Mouse (Mus musculus): ENCODE measurements around the gene Ythdf1. TPM values are rescaled to one million over a fixed set of nuclear protein-coding genes. Genes with fewer than 3 reads are reported as not detected.

The Ythdf1 gene
- polyA plus RNA-seq, 1 experiment from 2014 or later = 53.4 TPM

DNA sequence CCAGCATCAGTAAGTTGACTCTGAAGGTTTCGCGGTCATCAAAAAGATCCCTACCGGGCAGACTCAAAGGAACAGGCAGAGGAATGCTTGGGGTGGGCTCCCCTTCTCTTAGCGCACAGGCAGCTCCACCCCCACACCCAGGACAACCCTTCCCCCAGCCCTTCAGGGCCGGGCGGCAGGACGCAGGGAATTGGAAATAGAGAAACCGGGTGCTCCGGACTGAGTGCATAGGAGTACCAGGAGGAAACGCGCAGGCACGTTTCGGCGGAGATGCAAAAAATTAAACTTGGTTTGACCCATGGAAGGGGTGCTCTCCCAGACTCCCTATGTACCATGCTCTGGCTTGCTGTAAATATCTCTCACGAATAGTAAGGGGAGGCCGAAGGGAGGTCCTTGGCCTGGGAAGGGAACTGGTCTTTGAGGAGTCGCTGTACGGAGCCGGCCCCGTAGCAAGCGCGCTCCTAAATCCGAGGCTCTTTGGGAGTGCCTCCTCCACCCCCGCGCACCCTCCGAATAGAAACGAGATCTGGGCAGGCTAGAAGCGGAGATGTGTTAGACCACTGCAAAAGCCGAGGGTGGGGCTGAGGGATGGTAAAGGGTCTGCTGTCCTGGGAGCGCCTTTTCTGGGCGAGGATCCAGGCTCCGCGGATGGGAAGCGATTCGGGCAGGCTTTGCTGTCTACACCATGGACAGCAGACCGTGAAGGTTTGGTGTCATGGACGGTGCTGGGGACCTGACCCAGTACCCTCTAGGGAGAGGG, 29.5 kb downstream of the Ythdf1 start:
- no peak overlapping the region for H3K9ac ChIP-seq
- H3K27me3 ChIP-seq = peaks cover 100% of the 10 kb centered on the region

GRCm38 (mm10) chr2:180890422-180891074, 30.2 kb downstream of the Ythdf1 start:
- Histone ChIP-seq H3K9ac (no peak overlapping the region), H3K36me3 (no peaks in the 10 kb centered on the region), H3K4me3 (no peak overlapping the region), H3K4me1 (peaks cover 26% of the 10 kb centered on the region), H3K4me2 (no peak overlapping the region), H3K9me3 (no peaks in the 10 kb centered on the region), H3K27me3 (peaks cover 96% of the 10 kb centered on the region), H3K27ac (no peak overlapping the region)
- no peak for ATAC-seq (ENCODE audit: insufficient number of reproducible peaks, low FRiP score, low TSS enrichment, low read depth)
- WGBS = under 1% methylated on average over 28 of the region's 29 CpGs

More for the DNA sequence above, 29.5 kb downstream of the Ythdf1 start:
- no peak for ATAC-seq (ENCODE audit: insufficient number of reproducible peaks, low FRiP score, low TSS enrichment, low read depth)
- peaks cover 26% of the 10 kb centered on the region for H3K4me1 ChIP-seq
- H3K4me3 ChIP-seq = no peak overlapping the region
- no peaks in the 10 kb centered on the region for H3K36me3 ChIP-seq
- no peak overlapping the region for H3K27ac ChIP-seq
- H3K4me2 ChIP-seq = no peak overlapping the region
- H3K9me3 ChIP-seq = no peaks in the 10 kb centered on the region
- 1% methylated on average over 37 of the region's 37 CpGs for WGBS

DNA sequence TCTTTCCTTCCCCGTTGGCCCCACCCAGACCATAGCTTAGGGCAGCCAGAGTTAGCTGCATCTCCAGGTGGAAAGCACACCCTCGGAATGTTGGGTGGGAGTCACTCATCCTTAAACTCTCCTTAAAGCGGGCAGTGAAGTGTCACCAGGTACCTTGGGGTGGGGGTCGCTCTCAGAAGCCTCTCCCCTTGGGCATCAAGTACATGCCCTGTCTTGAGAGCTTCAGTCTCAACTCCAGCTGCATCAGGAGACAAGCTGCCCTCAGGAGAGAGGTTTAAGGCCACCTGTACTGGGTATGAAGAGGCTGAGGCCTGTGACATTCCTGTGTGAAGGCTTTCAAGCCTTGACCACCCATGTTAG, 30.8 kb downstream of the Ythdf1 start:
- no peak overlapping the region for H3K9ac ChIP-seq
- no peaks in the 10 kb centered on the region for H3K36me3 ChIP-seq
- H3K9me3 ChIP-seq = no peaks in the 10 kb centered on the region
- H3K4me3 ChIP-seq = no peak overlapping the region
- WGBS = 29% methylated on average over 4 of the region's 4 CpGs
- H3K27ac ChIP-seq = no peak overlapping the region
- peaks cover 26% of the 10 kb centered on the region for H3K4me1 ChIP-seq
- ATAC-seq (ENCODE audit: insufficient number of reproducible peaks, low FRiP score, low TSS enrichment, low read depth) = no peak
- H3K4me2 ChIP-seq = no peak overlapping the region
- peaks cover 93% of the 10 kb centered on the region for H3K27me3 ChIP-seq

GRCm38 (mm10) chr2:180889271-180889920, 31.4 kb downstream of the Ythdf1 start:
- H3K9me3 ChIP-seq = no peaks in the 10 kb centered on the region
- H3K4me3 ChIP-seq = no peak overlapping the region
- 13% methylated on average over 19 of the region's 19 CpGs for WGBS
- H3K36me3 ChIP-seq = no peaks in the 10 kb centered on the region
- H3K27me3 ChIP-seq = peaks cover 88% of the 10 kb centered on the region
- ATAC-seq (ENCODE audit: insufficient number of reproducible peaks, low FRiP score, low TSS enrichment, low read depth) = no peak
- no peak overlapping the region for H3K27ac ChIP-seq
- H3K4me2 ChIP-seq = no peak overlapping the region
- peaks cover 21% of the 10 kb centered on the region for H3K4me1 ChIP-seq
- no peak overlapping the region for H3K9ac ChIP-seq

DNA sequence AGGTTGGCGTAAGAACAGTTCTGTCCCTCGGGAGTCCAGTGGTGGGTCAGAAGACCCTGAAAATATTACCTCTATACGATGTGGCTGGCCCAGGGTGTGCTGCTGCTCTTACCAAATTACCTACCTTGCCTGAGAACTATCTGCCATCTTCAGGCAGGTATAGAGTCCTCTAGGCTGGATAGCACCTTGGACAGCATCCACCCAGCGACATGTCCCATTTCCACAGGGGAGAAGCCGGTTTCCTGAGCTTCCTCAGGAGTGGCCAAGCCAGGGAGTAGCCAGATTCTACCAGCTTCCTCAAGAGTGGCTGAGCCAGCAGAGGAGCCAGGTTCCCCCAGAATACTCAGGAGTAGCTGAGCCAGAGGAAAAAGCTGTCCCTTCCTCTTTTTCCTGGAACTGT, 35.5 kb downstream of the Ythdf1 start:
- Histone ChIP-seq H3K27me3 (peaks cover 50% of the 10 kb centered on the region), H3K9me3 (no peaks in the 10 kb centered on the region), H3K4me2 (no peak overlapping the region), H3K4me3 (no peak overlapping the region), H3K36me3 (no peaks in the 10 kb centered on the region), H3K27ac (no peak overlapping the region), H3K9ac (no peak overlapping the region), H3K4me1 (no peaks in the 10 kb centered on the region)
- WGBS = 54% methylated on average over 5 of the region's 5 CpGs
- no peak for ATAC-seq (ENCODE audit: insufficient number of reproducible peaks, low FRiP score, low TSS enrichment, low read depth)

- no peak for ATAC-seq (ENCODE audit: insufficient number of reproducible peaks, low FRiP score, low TSS enrichment, low read depth)
- 50% methylated on average over 9 of the region's 9 CpGs for WGBS
Measured at GRCm38 (mm10) chr2:180881281-180881680, 39.5 kb downstream of the Ythdf1 start.

DNA sequence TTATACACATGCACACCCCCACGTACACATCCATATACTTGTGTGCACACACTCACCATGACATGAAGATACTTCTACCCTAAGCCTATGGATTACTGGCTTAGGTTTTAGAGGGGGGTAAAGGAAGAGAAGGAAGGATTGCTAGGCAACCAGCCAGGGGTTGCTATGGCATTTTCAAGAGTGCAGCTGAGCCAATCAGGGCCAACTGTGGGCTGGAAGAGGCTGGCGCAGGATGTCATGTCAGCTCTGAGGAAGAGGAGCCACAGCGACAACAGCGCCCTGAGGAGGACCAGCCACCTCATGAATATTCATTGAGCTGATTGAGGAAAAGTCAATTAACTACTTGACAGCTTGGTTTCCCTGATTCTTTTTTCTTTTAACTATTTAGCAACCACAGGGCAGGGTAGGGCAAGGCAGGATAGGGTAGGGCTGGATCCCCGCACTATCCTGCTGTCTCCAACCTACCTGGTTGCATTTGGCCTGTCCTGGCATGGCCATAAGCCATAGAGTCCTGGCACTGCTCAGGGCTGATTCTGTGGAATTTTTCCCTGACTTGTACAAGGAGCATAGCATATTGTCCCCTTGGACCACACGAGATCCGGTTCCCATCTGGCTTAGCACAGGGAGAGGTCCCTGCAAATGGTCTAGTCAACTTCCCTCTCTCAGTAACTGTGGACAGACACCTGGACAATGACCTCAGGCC, 41.2 kb downstream of the Ythdf1 start:
- no peak overlapping the region for H3K9ac ChIP-seq
- no peak overlapping the region for H3K4me2 ChIP-seq
- 48% methylated on average over 7 of the region's 7 CpGs for WGBS
- ATAC-seq (ENCODE audit: insufficient number of reproducible peaks, low FRiP score, low TSS enrichment, low read depth) = no peak
- H3K27me3 ChIP-seq = peaks cover 5% of the 10 kb centered on the region; the same call in 1 of the 2 replicates
- no peaks in the 10 kb centered on the region for H3K36me3 ChIP-seq
- no peaks in the 10 kb centered on the region for H3K4me1 ChIP-seq
- H3K4me3 ChIP-seq = no peak overlapping the region
- no peaks in the 10 kb centered on the region for H3K9me3 ChIP-seq
- no peak overlapping the region for H3K27ac ChIP-seq

More at GRCm38 (mm10) chr2:180881281-180881680, 39.5 kb downstream of the Ythdf1 start:
- Histone ChIP-seq H3K9ac (no peak overlapping the region), H3K9me3 (no peaks in the 10 kb centered on the region), H3K36me3 (no peaks in the 10 kb centered on the region), H3K27me3 (peaks cover 12% of the 10 kb centered on the region), H3K27ac (no peak overlapping the region), H3K4me1 (no peaks in the 10 kb centered on the region), H3K4me3 (no peak overlapping the region), H3K4me2 (no peak overlapping the region)

- 57% methylated on average over 3 of the region's 3 CpGs for WGBS
- no peaks in the 10 kb centered on the region for H3K27me3 ChIP-seq
- ATAC-seq (ENCODE audit: insufficient number of reproducible peaks, low FRiP score, low TSS enrichment, low read depth) = no peak
Measured at GRCm38 (mm10) chr2:180870006-180870405, 50.7 kb downstream of the Ythdf1 start.

DNA sequence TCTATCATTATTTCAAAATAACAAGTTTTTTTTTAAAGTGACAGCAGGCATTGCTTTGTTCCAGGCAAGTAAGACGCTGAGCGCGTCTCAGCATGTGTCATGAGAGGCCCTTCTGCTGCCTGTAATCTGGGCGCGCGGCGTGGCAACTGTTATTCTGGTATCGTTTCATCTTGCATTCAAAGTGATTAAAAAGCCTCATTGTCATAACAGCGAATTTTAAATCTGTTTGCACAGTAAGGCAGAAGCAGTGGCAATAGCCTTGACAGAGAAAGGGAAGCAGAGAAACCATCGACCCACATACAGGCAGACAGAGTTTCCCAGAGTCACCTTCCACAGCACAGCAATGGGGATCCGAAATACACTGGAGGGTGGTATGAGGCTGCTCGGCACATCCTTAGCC, 59.2 kb downstream of the Ythdf1 start:
- H3K4me3 ChIP-seq = no peak overlapping the region
- ATAC-seq (ENCODE audit: insufficient number of reproducible peaks, low FRiP score, low TSS enrichment, low read depth) = no peak
- no peak overlapping the region for H3K9ac ChIP-seq
- peaks cover 11% of the 10 kb centered on the region for H3K27me3 ChIP-seq
- H3K27ac ChIP-seq = no peak overlapping the region
- no peak overlapping the region for H3K4me2 ChIP-seq
- 74% methylated on average over 12 of the region's 12 CpGs for WGBS
- no peaks in the 10 kb centered on the region for H3K9me3 ChIP-seq
- H3K4me1 ChIP-seq = no peaks in the 10 kb centered on the region
- no peaks in the 10 kb centered on the region for H3K36me3 ChIP-seq

More at GRCm38 (mm10) chr2:180870006-180870405, 50.7 kb downstream of the Ythdf1 start:
- H3K4me1 ChIP-seq = no peaks in the 10 kb centered on the region
- H3K36me3 ChIP-seq = no peaks in the 10 kb centered on the region
- H3K27ac ChIP-seq = no peak overlapping the region
- H3K4me3 ChIP-seq = no peak overlapping the region
- H3K9ac ChIP-seq = no peak overlapping the region
- no peaks in the 10 kb centered on the region for H3K9me3 ChIP-seq
- H3K4me2 ChIP-seq = no peak overlapping the region

DNA sequence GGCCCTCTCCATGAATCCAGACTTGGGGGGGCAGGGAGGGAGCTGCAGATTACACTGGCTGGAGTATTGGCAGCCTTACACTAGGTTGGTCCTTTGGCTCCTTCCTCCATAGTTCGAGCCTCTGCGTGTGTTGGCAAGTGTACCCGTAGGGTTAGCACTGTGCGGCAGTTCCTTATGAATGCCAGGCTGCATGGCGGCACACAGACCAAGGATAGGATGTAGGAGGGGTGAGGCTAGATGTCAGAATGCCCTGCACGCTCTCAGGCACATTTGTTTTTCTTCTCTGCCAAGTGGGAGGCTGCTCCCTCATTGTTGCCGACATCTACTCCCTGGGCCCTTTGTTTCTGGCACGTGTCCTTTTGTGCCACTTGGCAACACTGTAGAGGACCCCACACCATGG, 63.6 kb downstream of the Ythdf1 start:
- 80% methylated on average over 8 of the region's 8 CpGs for WGBS
- no peak overlapping the region for H3K4me2 ChIP-seq
- no peak for ATAC-seq (ENCODE audit: insufficient number of reproducible peaks, low FRiP score, low TSS enrichment, low read depth)

DNA sequence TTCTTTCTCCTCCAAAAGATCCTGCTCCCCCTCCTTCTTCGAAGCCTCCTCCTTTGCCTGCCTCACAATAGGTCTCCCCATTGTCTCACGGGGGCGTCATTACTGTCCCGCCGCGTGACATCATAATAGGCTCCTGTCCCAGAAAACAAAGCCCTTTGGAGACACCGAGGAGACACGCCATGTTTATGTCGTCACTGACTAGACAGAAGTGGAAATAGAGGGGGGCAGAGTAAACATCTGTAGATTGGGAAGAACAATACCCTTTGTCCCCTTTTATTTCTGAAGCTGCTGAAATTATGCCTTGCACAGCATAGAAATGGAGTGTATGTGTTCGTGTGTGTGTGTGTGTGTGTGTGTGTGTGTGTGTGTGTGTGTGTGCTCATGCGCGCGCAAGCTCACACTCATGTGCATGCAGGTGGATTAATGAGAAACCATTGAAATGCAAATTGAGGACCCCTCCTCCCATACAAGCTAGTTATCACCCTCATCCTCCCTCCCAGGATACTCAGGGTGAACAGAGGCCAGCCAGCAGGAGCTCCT, 65.7 kb downstream of the Ythdf1 start:
- Histone ChIP-seq H3K9me3 (no peaks in the 10 kb centered on the region), H3K27ac (no peak overlapping the region), H3K27me3 (peaks cover 46% of the 10 kb centered on the region), H3K4me2 (no peak overlapping the region), H3K9ac (no peak overlapping the region), H3K36me3 (no peaks in the 10 kb centered on the region), H3K4me3 (no peak overlapping the region), H3K4me1 (no peaks in the 10 kb centered on the region)
- ATAC-seq (ENCODE audit: insufficient number of reproducible peaks, low FRiP score, low TSS enrichment, low read depth) = no peak
- WGBS = 17% methylated on average over 13 of the region's 13 CpGs

More for the DNA sequence above, 63.6 kb downstream of the Ythdf1 start:
- H3K9me3 ChIP-seq = no peaks in the 10 kb centered on the region
- H3K36me3 ChIP-seq = no peaks in the 10 kb centered on the region
- no peak overlapping the region for H3K27ac ChIP-seq
- no peak overlapping the region for H3K4me3 ChIP-seq
- peaks cover 46% of the 10 kb centered on the region for H3K27me3 ChIP-seq
- no peaks in the 10 kb centered on the region for H3K4me1 ChIP-seq
- no peak overlapping the region for H3K9ac ChIP-seq

Data from limb, embryonic 15.5 days (tissue).